Mouse (Mus musculus): ENCODE data around the gene Kras.
A peak's percentile ranks its signal among the peaks of the same experiment; 100 is the strongest.

The Kras gene

DNA sequence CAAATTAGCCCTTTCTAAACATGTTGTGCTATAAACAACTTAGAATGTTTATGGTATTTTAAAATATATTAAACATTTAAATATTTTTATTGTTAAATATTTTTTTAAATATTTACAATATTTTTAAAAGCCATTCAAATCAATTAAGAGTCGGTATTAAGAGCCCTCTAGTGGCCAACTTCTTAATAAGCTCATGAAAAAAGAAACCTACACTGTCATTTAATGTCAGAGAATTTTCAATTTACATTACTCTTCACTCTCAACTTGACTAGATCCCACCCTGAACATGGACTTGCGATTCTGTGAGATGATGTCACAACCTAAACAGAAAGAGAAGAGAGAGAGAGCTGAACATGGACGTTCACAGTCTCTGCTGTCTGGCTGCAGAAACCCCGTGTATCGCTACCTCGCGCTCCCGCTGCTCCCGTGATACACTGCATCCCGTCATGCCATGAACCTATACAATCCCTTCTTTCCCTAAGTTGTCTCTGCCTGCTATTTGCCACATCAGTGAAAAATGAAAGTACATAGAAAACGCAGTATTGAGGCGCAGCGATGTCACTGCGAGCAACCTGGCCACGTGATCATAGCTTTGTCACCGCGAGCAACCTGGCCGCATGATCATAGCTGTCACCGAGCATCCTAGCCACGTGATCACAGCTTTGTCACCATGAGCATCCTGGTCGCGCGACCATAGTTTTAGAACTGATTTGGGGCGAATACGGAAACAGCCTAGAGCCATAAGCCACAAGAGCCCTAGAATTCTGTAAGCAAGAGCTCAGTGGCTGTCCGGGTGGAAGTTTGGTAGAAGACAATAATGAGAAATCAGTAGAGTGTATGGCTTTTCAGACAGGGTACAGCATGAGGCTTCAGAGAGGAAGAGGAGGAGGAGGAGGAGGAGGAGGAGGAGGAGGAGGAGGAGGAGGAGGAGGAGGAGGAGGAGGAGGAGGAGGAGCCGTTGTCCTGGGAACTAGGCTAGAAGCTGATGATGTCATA lies 62.6 kb downstream of the Kras start:
- peak; percentile 76 for DNase-seq (ENCODE audit: low spot score)

DNA sequence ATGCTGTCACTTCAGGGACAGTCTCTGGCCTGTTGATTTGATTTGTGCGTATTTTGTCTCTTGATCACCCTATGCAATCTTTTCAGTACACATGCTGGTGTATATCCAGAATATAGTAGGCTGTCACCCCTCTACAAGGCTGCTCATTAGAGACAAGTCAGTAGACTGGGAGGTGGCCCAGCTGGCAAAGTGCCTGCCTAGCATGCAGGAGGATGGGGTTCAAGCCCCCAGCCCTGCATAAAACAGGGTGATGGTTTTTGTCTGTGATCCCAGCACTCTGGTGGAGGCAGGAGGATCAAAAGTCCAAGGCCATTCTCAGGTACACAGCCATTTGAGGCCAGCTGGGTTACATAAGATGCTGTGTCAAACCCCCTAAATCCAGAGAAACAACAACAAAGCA lies 63.9 kb downstream of the Kras start:
- DNase-seq (ENCODE audit: low spot score): no peak

DNA sequence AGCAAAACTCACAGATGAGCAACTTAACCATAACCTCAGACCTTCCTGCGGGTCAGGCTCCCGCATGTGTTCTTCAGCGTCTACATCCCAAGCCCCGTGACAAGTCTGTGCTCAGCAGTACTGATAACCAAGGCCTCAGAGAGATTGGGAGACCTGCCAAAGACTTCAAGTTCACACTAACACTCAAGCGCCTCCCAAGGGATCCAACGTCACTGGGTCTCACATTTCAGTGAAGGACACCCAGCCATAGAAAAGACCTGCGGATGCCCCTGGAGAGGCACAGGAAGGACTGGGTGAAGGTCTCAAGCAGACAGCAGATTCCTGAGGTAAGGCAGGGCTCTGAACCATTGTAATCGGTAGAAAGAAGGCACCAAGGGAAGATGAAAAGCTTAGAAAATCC lies 68.0 kb downstream of the Kras start:
- DNase-seq (ENCODE audit: low spot score): no peak

DNA sequence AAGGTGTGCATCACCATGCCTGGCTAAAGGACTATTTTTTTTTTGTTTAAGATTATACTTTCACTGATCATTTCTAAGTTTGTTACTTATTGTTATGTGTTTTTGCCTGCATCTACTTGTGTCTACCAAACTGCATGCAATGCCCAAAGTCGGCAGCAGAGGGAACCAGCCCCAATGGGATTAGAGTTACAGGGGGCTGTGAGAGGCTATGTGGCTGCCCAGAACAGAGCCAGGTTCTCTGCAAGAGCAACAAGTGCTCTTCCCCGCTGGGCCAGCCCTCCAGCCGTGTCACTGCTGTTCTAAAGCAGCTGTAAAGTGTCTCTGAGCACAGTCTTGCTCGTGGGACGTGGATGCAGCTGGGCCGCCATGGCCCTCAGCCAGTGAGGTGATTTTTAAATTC lies 70.4 kb downstream of the Kras start:
- DNase-seq (ENCODE audit: low spot score): peak; percentile 80

DNA sequence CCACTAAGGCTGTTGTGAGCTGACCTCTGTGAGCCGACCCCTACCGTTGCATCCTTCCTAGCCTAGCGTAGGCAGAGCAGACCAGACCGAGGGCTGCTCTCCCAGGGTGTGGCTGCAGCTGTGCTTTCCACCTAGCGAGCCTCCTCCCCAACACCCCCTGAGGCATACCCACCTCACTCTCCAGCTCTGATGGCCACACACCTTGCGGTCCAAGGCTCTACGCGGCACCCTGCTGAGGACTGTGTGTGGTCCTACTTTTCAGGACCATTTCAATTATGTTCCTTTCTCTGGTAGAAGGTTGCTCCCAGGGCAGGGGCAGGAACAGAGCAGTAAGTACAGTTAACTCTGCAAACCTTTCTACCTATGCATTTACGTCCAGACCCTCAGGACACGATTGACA lies 73.6 kb downstream of the Kras start:
- DNase-seq (ENCODE audit: low spot score): no peak

DNA sequence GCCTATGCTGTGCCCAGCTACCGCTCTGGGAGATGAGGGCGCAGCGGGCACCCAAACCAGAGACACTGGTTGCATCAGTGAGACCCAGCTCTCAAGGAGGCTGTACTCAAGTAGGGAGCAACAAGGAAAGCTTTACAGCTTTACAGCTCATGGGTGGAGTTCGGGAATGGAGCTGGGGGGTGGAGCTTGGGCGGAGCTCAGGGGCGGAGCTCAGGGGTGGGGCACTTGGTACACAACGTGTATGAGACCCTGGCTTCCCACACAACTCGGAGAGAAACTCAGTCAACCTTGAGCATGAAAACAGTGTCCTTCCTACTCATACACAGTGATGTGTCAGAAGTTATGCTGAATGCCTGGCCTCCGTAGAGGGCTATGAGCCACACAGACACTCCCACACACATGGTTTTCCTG lies 74.5 kb downstream of the Kras start:
- no peak for DNase-seq (ENCODE audit: low spot score)

DNA sequence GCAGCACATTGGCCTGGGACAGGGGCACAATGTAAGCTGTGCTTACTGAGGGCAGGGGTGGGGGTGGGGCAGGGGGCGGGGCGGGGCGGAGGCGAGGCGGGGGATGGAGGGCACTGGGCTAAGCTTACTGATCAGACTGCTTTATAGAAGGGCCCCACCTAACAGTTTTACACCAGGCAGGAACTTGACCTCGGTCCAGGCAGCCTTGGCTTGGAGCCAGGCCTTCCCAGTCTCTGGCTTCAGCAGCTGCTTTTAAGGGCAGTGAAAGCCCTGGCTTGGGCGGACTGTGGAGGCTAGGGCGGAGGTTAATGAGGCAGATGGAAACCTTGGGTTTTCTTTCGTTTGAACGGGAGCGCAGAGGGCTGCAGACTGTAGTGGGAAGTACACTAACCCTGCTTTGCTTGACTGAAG lies 76.3 kb downstream of the Kras start:
- DNase-seq (ENCODE audit: low spot score): peak; percentile 50

DNA sequence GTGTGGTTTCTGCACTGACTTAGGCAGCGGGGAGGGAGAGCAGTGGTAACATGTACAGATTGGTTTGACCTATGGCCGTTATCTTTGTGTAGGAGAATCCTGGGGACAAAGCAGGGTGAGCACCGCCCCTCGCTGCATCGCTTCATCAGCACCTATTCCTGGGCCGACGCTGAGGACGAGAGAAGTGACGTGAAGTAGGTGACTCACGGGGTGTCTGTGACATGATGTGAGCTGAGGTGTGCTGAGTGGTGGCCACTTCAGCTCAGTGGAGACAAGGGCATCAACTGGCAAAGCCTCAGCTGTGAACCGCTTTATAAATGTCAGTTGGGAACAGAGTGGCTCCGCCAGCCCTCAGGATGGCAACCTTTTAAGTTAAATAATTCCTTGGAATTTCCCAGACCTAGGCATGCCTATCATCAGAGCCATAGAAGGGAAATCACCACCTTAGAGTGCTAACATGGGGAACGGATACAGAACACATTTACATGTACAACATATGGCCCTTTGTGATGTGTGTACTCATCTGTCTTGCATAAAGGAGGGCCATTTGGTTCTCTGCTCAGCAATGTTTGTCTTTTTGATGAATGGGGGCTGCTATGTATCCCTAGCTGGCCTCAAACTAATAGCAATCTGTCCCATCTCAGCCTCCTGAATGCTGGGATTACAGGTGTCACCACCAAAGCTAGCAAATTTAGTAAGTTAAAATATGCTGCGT lies 78.0 kb downstream of the Kras start:
- no peak for DNase-seq (ENCODE audit: low spot score)

Data from retina, embryonic 14.5 days (tissue).